Comparison of ENCODE assay signal across 13 mouse cellular contexts in the genomic region with DNA sequence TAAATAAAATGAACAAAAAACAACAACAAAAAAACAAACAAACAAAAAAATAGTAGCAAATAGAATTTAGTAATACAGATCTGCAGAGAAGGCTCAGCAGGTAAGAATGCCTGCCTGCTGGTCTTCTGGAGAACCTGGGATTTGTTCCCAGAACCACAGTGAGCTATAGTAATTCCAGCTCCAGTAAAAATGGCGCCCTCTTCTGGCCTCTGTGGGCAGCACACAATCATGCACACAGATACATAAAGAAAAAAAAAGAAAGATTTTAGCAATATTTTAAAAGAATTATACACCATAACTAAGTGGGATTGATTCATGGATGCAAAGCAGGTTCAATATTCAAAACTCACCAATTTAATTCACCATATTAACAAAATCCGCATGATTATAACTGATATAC. TPM values are rescaled to one million over a fixed set of nuclear protein-coding genes. Genes with fewer than 3 reads are reported as not detected.
DNase-seq lines count a peak whose midpoint lies in the region; ATAC-seq and TF ChIP-seq lines count a peak whose summit lies in the region.
"Had no signal": no experiment of that assay in that cellular context is flagged by ENCODE, and none has a peak within 500 bp of the region (broad histone marks: within the 10 kb centered on the region; RNA-seq: fewer than 3 reads in every experiment).

No protein-coding gene starts in this region.

- no peak for ATAC-seq in kidney, postnatal 0 days (replicated peaks; ENCODE audit: low FRiP score, low read depth)

- WGBS in kidney, postnatal 0 days, result 42% methylated on average over 2 of the region's 2 CpGs

- no peak overlapping the region for H3K9ac ChIP-seq in kidney, postnatal 0 days (ENCODE audit: low read depth, low read length)
- H3K9ac ChIP-seq: liver, embryonic 15.5 days had no signal

- DNase-seq in kidney, postnatal 0 days (ENCODE audit: low spot score), result peak; percentile 14
- no peak for DNase-seq in kidney, adult 11 months
- DNase-seq in thymus, postnatal 4 days, result peak; percentile 30
- DNase-seq in thymus, postnatal 25 days, result no peak
- peak; percentile 43 for DNase-seq in NIH3T3 (ENCODE audit: low read depth)
- DNase-seq in gastrocnemius, postnatal 10 days, result no peak
- no peak for DNase-seq in adrenal gland, adult 8-10 months
- DNase-seq: adrenal gland, postnatal 14 days; cerebellum, adult 11 months; heart, postnatal 10 days had no signal

- H3K27ac ChIP-seq in kidney, postnatal 0 days, result no peak overlapping the region
- H3K27ac ChIP-seq: liver, embryonic 15.5 days had no signal

- no peaks in the 10 kb centered on the region for H3K36me3 ChIP-seq in kidney, postnatal 0 days (ENCODE audit: insufficient read depth, low read length)
- H3K36me3 ChIP-seq: liver, embryonic 15.5 days had no signal

- H3K9me3 ChIP-seq in kidney, postnatal 0 days (replicated peaks; ENCODE audit: low read length), result 0 out of 2 replicates have a peak, but pooled peaks cover 7% of the 10 kb centered on the region

- no peaks in the 10 kb centered on the region for H3K27me3 ChIP-seq in kidney, postnatal 0 days (ENCODE audit: insufficient read depth, low read length)

- no peaks in the 10 kb centered on the region for H3K4me1 ChIP-seq in kidney, postnatal 0 days (replicated peaks; ENCODE audit: insufficient read depth, low read length)
- H3K4me1 ChIP-seq: liver, embryonic 15.5 days had no signal

- H3K4me2 ChIP-seq in kidney, postnatal 0 days (ENCODE audit: low read length), result no peak overlapping the region
- H3K4me2 ChIP-seq: liver, embryonic 15.5 days had no signal

- no peak overlapping the region for H3K4me3 ChIP-seq in kidney, postnatal 0 days (replicated peaks; ENCODE audit: low read depth, low read length)
- H3K4me3 ChIP-seq: liver, embryonic 15.5 days had no signal

- peak; percentile 50 for TF ChIP-seq CTCF in kidney, postnatal 0 days (IDR thresholded peaks at IDR 0.05; ENCODE audit: low read depth)

RNA-seq across cellular contexts. Expression of a gene that starts 29.7 kb away (rescaled TPM):
- not detected in 2 replicates for polyA plus RNA-seq in kidney, postnatal 0 days (2015; fragmentation: Nextera tagmentation; extraction: Ambion mirVana)
- not detected for total RNA-seq in gastrocnemius, postnatal 10 days (2021)
- total RNA-seq in adrenal gland, adult 8-10 months (2022), result not detected
- total RNA-seq: adrenal gland, postnatal 14 days; granulocyte monocyte progenitor cell, adult 5-6 weeks; heart, postnatal 10 days had no signal
- polyA plus RNA-seq: intestine, embryonic 14.5 days; liver, embryonic 15.5 days had no signal

RNA-seq across cellular contexts. Expression of a gene that starts 47.4 kb away (rescaled TPM):
- polyA plus RNA-seq in kidney, postnatal 0 days (2015; fragmentation: Nextera tagmentation; extraction: Ambion mirVana), result 22.6 and 23.1 TPM in 2 replicates
- under 1 TPM; 0.63 to 0.79 TPM for total RNA-seq in gastrocnemius, postnatal 10 days (2021)
- total RNA-seq in adrenal gland, adult 8-10 months (2022), result 100 to 1,000 TPM; 157 to 250 (median 226) TPM
- total RNA-seq: granulocyte monocyte progenitor cell, adult 5-6 weeks; heart, postnatal 10 days had no signal
- polyA plus RNA-seq: liver, embryonic 15.5 days had no signal

RNA-seq across cellular contexts. Expression of a gene that starts 57.9 kb away (rescaled TPM):
- polyA plus RNA-seq in kidney, postnatal 0 days (2015; fragmentation: Nextera tagmentation; extraction: Ambion mirVana), result 8.7 and 12.2 TPM in 2 replicates
- total RNA-seq in gastrocnemius, postnatal 10 days (2021), result 1 to 10 TPM in 1 of 2 experiments, under 1 TPM in 1; 0.92 to 1.9 TPM
- 10 to 100 TPM; 50.4 to 99.8 (median 83.6) TPM for total RNA-seq in adrenal gland, adult 8-10 months (2022)
- total RNA-seq: granulocyte monocyte progenitor cell, adult 5-6 weeks; heart, postnatal 10 days had no signal
- polyA plus RNA-seq: liver, embryonic 15.5 days had no signal

Comparison
In these comparisons a context has a peak if more than half of its experiments do, and no peak if none do; other contexts are left out.
1. DNase-seq: peak in kidney, postnatal 0 days (single experiment), thymus, postnatal 4 days (single experiment) and NIH3T3 (single experiment); none in kidney, adult 11 months (single experiment), thymus, postnatal 25 days (single experiment), gastrocnemius, postnatal 10 days (single experiment) and adrenal gland, adult 8-10 months (single experiment).
2. RNA of a gene that starts 47.4 kb away (total RNA-seq): 157 to 250 TPM in adrenal gland, adult 8-10 months; 0.63 to 0.79 TPM in gastrocnemius, postnatal 10 days; every median in the first group is over 10 times any median in the second.
3. RNA of a gene that starts 57.9 kb away (total RNA-seq): 50.4 to 99.8 TPM in adrenal gland, adult 8-10 months; 0.92 to 1.9 TPM in gastrocnemius, postnatal 10 days; every median in the first group is over 10 times any median in the second.